Mouse (Mus musculus) forebrain, postnatal 0 days (tissue): Measurements from ENCODE around the gene Tex35. TPM values are rescaled to one million over a fixed set of nuclear protein-coding genes. Genes with fewer than 3 reads are reported as not detected.
A peak's percentile ranks its signal among the peaks of the same experiment; 100 is the strongest.

Experiments
- ATAC-seq: fragments of 200-750 bp; cut with Nextera tagmentation; 2 replicates; pipeline ENCODE4 v1.8.0; 2017; ENCODE audit warnings: mild to moderate bottlenecking, moderate library complexity
- DNase-seq: peaks from one replicate; pipeline ENCODE4 v3.0.0-alpha.2; 2015
- H3K27ac ChIP-seq: fragments of 300-500 bp; sonication (generic); 2 replicates; pipeline ENCODE4 v1.5.1; 2014; ENCODE audit warnings: low read depth, mild to moderate bottlenecking, antibody characterized with exemption, low read length, moderate library complexity, mixed read lengths
- H3K27me3 ChIP-seq: fragments of 300-500 bp; sonication (generic); 2 replicates; pipeline ENCODE4 v1.6.1; 2014; ENCODE audit warnings: mild to moderate bottlenecking, low read length, mixed read lengths; ENCODE audit not compliant: insufficient read depth
- H3K36me3 ChIP-seq: fragments of 300-500 bp; sonication (generic); 2 replicates; pipeline ENCODE4 v1.6.1; 2014; ENCODE audit warnings: mild to moderate bottlenecking, moderate library complexity; ENCODE audit not compliant: insufficient read depth
- H3K4me1 ChIP-seq: fragments of 300-500 bp; sonication (generic); 2 replicates; pipeline ENCODE4 v1.6.1; 2014; ENCODE audit warnings: antibody characterized with exemption; ENCODE audit not compliant: insufficient read depth
- H3K4me2 ChIP-seq: fragments of 300-500 bp; sonication (generic); 2 replicates; pipeline ENCODE4 v1.6.1; 2014; ENCODE audit warnings: low read depth, mild to moderate bottlenecking, moderate library complexity
- H3K4me3 ChIP-seq: fragments of 300-500 bp; sonication (generic); 2 replicates; pipeline ENCODE4 v1.5.1; 2014; ENCODE audit warnings: low read depth, low read length, mixed read lengths
- H3K9ac ChIP-seq: fragments of 300-500 bp; sonication (generic); 2 replicates; pipeline ENCODE4 v1.6.1; 2014; ENCODE audit warnings: mild to moderate bottlenecking
- H3K9me3 ChIP-seq: fragments of 300-500 bp; sonication (generic); 2 replicates; pipeline ENCODE4 v1.6.1; 2016; ENCODE audit warnings: low read length
- CTCF ChIP-seq: sonication (generic); IDR thresholded peaks from 2 replicates; pipeline ENCODE4 v1.5.1; 2016; ENCODE audit warnings: antibody characterized with exemption, control low read depth, low read depth
- WGBS: fragments of 180-500 bp; shearing (Covaris S2); extraction: QIAGEN DNeasy Blood & Tissue Kit; methylation state at CpG from one replicate; pipeline ENCODE4 v1.1.7; 2014; 5-methylcytosine and 5-hydroxymethylcytosine counted together
- polyA plus RNA-seq: library from polyadenylated mRNA; unstranded; fragments of >200 nt; fragmentation: Nextera tagmentation; extraction: Ambion mirVana; gene quantifications from 2 replicates; pipeline ENCODE4 v1.2.1, GENCODE M21; 2015
- total RNA-seq: library from RNA; depleted of rRNA; stranded (reverse); fragments of >200 nt; gene quantifications from 2 replicates; pipeline ENCODE4 v1.2.3, GENCODE M21; 2014

Tex35 gene
- total and polyA plus RNA-seq, 2 experiments from 2014 or later: not detected

GRCm38 (mm10) chr1:157081999-157082398 is 26.5 kb downstream of the Tex35 start:
- Histone ChIP-seq H3K4me2 (no peak overlapping the region), H3K9ac (no peak overlapping the region), H3K27me3 (no peaks in the 10 kb centered on the region), H3K9me3 (no peaks in the 10 kb centered on the region), H3K4me3 (no peak overlapping the region), H3K4me1 (no peaks in the 10 kb centered on the region), H3K36me3 (no peaks in the 10 kb centered on the region), H3K27ac (no peak overlapping the region)
- peak; percentile 42 for TF ChIP-seq CTCF
- ATAC-seq (no peak), DNase-seq (no peak)
- WGBS: 57% methylated on average over 8 of the region's 8 CpGs

GRCm38 (mm10) chr1:157081076-157081804 is 27.2 kb downstream of the Tex35 start:
- Histone ChIP-seq H3K27me3 (no peaks in the 10 kb centered on the region), H3K36me3 (no peaks in the 10 kb centered on the region), H3K4me1 (no peaks in the 10 kb centered on the region), H3K9ac (no peak overlapping the region), H3K9me3 (no peaks in the 10 kb centered on the region), H3K4me3 (no peak overlapping the region), H3K4me2 (no peak overlapping the region), H3K27ac (no peak overlapping the region)
- peak; percentile 59 for TF ChIP-seq CTCF
- WGBS: 54% methylated on average over 15 of the region's 15 CpGs
- ATAC-seq (no peak), DNase-seq (peak; percentile 41)

GRCm38 (mm10) chr1:157080071-157080470 is 28.4 kb downstream of the Tex35 start:
- Histone ChIP-seq H3K4me2 (no peak overlapping the region), H3K36me3 (no peaks in the 10 kb centered on the region), H3K27me3 (no peaks in the 10 kb centered on the region), H3K27ac (no peak overlapping the region), H3K4me3 (no peak overlapping the region), H3K9ac (no peak overlapping the region), H3K4me1 (no peaks in the 10 kb centered on the region), H3K9me3 (no peaks in the 10 kb centered on the region)
- 63% methylated on average over 7 of the region's 7 CpGs for WGBS
- ATAC-seq: no peak
- DNase-seq: no peak
- TF ChIP-seq CTCF: no peak

- Histone ChIP-seq H3K9ac (no peak overlapping the region), H3K4me3 (no peak overlapping the region), H3K4me2 (no peak overlapping the region), H3K27me3 (no peaks in the 10 kb centered on the region), H3K27ac (no peak overlapping the region), H3K36me3 (no peaks in the 10 kb centered on the region), H3K4me1 (no peaks in the 10 kb centered on the region), H3K9me3 (no peaks in the 10 kb centered on the region)
- peak; percentile 57; the same call in 1 of the 2 replicates for ATAC-seq
- 32% methylated on average over 11 of the region's 11 CpGs for WGBS
- peak; percentile 62 for DNase-seq
- peak; percentile 79 for TF ChIP-seq CTCF
Measured at GRCm38 (mm10) chr1:157079384-157080025, 29.0 kb downstream of the Tex35 start.

DNA sequence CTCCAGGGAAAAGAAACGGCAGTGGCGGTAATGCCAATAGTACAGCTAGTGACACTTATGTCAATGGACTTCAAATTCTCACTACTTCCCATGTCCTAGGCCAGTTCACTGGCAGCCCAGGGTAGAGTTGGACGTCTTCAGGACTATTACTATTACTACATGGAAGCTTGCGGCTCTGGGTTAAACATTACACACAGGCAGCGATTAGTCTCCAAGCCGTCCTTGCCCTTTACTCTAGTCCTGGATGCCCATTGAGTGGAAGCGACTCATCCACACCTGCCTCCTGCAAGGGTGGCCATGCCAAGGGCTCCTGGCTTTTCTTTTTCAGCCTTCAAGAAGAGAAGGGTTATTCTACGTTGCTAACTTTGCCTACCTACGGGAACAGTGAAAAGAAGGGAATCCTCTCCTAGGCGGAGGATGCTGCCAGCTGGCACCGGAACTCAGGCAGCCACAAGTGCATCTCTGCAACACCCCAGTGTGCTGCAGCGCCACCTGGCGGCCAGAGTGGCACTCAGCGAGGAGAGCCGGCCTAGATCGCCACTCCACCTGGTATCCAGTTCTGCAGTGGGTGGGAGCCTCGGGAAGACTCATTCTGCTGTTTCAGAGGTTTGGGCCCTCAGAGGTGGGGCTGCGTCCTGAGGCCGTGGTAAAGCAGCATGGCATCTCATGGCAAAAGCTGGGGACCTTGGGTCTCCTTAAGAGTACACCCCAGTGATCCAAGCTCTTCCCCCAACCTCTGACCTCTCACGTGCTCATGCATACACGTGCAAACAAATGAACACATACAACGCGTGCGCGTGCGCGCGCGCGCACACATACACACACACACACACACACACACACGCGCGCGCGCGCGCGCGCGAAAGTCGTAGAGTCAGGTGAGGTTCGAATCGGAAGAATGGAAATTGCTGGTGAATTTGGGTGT is 31.4 kb downstream of the Tex35 start:
- no peak overlapping the region for H3K9ac ChIP-seq
- no peaks in the 10 kb centered on the region for H3K9me3 ChIP-seq
- no peaks in the 10 kb centered on the region for H3K4me1 ChIP-seq
- H3K27me3 ChIP-seq: no peaks in the 10 kb centered on the region
- no peak overlapping the region for H3K27ac ChIP-seq
- H3K4me2 ChIP-seq: no peak overlapping the region
- WGBS: 59% methylated on average over 43 of the region's 43 CpGs
- DNase-seq: peak; percentile 89
- H3K4me3 ChIP-seq: no peak overlapping the region
- ATAC-seq: peak; percentile 50; the same call in 1 of the 2 replicates
- peak; percentile 97 for TF ChIP-seq CTCF
- no peaks in the 10 kb centered on the region for H3K36me3 ChIP-seq

- TF ChIP-seq CTCF: peak; percentile 96
- no peak overlapping the region for H3K9ac ChIP-seq
- H3K27ac ChIP-seq: no peak overlapping the region
- DNase-seq (peak; percentile 91), ATAC-seq (peak; percentile 67)
- H3K9me3 ChIP-seq: no peaks in the 10 kb centered on the region
- H3K4me3 ChIP-seq: no peak overlapping the region
- H3K4me1 ChIP-seq: no peaks in the 10 kb centered on the region
- H3K36me3 ChIP-seq: no peaks in the 10 kb centered on the region
- no peak overlapping the region for H3K4me2 ChIP-seq
- WGBS: 4% methylated on average over 15 of the region's 15 CpGs
- no peaks in the 10 kb centered on the region for H3K27me3 ChIP-seq
Measured at GRCm38 (mm10) chr1:157076257-157076656, 32.2 kb downstream of the Tex35 start.
